In the genomic region with DNA sequence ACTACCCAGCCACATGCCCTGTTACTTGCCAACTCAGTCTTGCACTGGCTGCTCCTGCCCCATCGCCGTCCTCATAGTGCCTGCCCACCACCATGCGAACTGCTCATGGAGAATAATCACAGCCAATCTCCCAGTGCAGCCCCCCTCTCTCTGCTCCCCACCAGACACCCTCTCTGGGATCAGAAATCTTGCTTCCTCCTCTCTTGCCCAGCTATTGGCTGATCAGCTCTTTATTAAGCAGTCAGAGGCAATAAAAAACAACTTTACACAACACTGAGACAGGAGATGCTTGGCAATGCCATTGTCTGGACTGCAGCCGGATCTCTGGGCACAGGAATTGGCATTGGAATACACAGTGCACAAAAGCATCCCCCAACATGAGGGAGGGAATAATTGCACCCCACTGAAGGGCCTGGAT, we compare ENCODE assay signal across 21 mouse cellular contexts. TPM values are rescaled to one million over a fixed set of nuclear protein-coding genes. Genes with fewer than 3 reads are reported as not detected.
A peak's percentile ranks its signal among the peaks of the same experiment; 100 is the strongest.
DNase-seq lines count a peak whose midpoint lies in the region; ATAC-seq and TF ChIP-seq lines count a peak whose summit lies in the region.
"Had no signal": no experiment of that assay in that cellular context is flagged by ENCODE, and none has a peak within 500 bp of the region (broad histone marks: within the 10 kb centered on the region; RNA-seq: fewer than 3 reads in every experiment).

No protein-coding gene starts in this region.

- no peaks in the 10 kb centered on the region for H3K36me3 ChIP-seq in hindbrain, postnatal 0 days (ENCODE audit: insufficient read depth, low read length)
- no peaks in the 10 kb centered on the region for H3K36me3 ChIP-seq in hindbrain, embryonic 10.5 days
- H3K36me3 ChIP-seq in neural tube, embryonic 13.5 days = no peaks in the 10 kb centered on the region
- H3K36me3 ChIP-seq: G1E; heart, embryonic 10.5 days had no signal

- peak; percentile 38 to 41 for DNase-seq in cerebellum, postnatal 14 days
- DNase-seq in cerebellum, postnatal 25 days = no peak
- DNase-seq in hindbrain, postnatal 0 days (ENCODE audit: low spot score) = no peak
- DNase-seq in hindbrain, embryonic 10.5 days (ENCODE audit: low spot score) = no peak
- DNase-seq in neural tube, embryonic 10.5 days (ENCODE audit: extremely low spot score, low spot score) = no peak
- DNase-seq in thymus, postnatal 4 days = no peak
- no peak for DNase-seq in B cell, adult 2 months
- DNase-seq: adrenal gland, postnatal 14 days; cerebellum, adult 2 months; gastrocnemius, postnatal 25 days; kidney, adult 2 months; kidney, postnatal 10 days; lung, adult 18-20 months; spleen, adult 18-20 months; thymus, postnatal 25 days had no signal

- no peak overlapping the region for H3K4me2 ChIP-seq in hindbrain, postnatal 0 days (ENCODE audit: low read depth, low read length)
- H3K4me2 ChIP-seq in neural tube, embryonic 13.5 days = no peak overlapping the region
- H3K4me2 ChIP-seq: hindbrain, embryonic 14.5 days; liver, embryonic 11.5 days had no signal

- TF ChIP-seq CTCF in hindbrain, postnatal 0 days (IDR thresholded peaks at IDR 0.05; ENCODE audit: low read depth) = no peak

- H3K9ac ChIP-seq in hindbrain, postnatal 0 days (replicated peaks; ENCODE audit: low read length) = no peak overlapping the region
- H3K9ac ChIP-seq in neural tube, embryonic 13.5 days = no peak overlapping the region
- H3K9ac ChIP-seq: hindbrain, embryonic 14.5 days had no signal

- H3K4me1 ChIP-seq in hindbrain, postnatal 0 days (ENCODE audit: insufficient read depth, low read length) = no peaks in the 10 kb centered on the region
- H3K4me1 ChIP-seq in hindbrain, embryonic 10.5 days (replicated peaks) = 0 out of 2 replicates have a peak, but pooled peaks cover 6% of the 10 kb centered on the region
- peaks cover 5% of the 10 kb centered on the region; the same call in 1 of the 2 replicates for H3K4me1 ChIP-seq in neural tube, embryonic 13.5 days (replicated peaks)

- H3K4me3 ChIP-seq in hindbrain, postnatal 0 days (ENCODE audit: low read length) = no peak overlapping the region
- H3K4me3 ChIP-seq in hindbrain, embryonic 10.5 days = no peak overlapping the region
- H3K4me3 ChIP-seq in neural tube, embryonic 13.5 days = no peak overlapping the region
- H3K4me3 ChIP-seq: heart, embryonic 10.5 days had no signal

- no peak overlapping the region for H3K27ac ChIP-seq in hindbrain, postnatal 0 days
- H3K27ac ChIP-seq in hindbrain, embryonic 10.5 days = no peak overlapping the region
- H3K27ac ChIP-seq in neural tube, embryonic 13.5 days (replicated peaks) = no peak overlapping the region
- H3K27ac ChIP-seq: heart, embryonic 10.5 days; hindbrain, embryonic 14.5 days had no signal

- no peaks in the 10 kb centered on the region for H3K27me3 ChIP-seq in hindbrain, postnatal 0 days (ENCODE audit: insufficient read depth, low read length)
- H3K27me3 ChIP-seq in hindbrain, embryonic 10.5 days (ENCODE audit: insufficient read depth, poor library complexity, severe bottlenecking) = no peaks in the 10 kb centered on the region
- no peaks in the 10 kb centered on the region for H3K27me3 ChIP-seq in neural tube, embryonic 13.5 days

- WGBS in hindbrain, postnatal 0 days = 45% methylated on average over 4 of the region's 4 CpGs
- 90% methylated on average over 4 of the region's 4 CpGs for WGBS in hindbrain, embryonic 10.5 days
- WGBS in neural tube, embryonic 13.5 days = 59% methylated on average over 4 of the region's 4 CpGs

- ATAC-seq in hindbrain, postnatal 0 days = peak; percentile 82
- ATAC-seq in neural tube, embryonic 13.5 days (ENCODE audit: low read depth) = peak; percentile 69
- ATAC-seq: activated CD4-positive, CD25-positive, alpha-beta regulatory T cell, adult 4 months had no signal

- H3K9me3 ChIP-seq in hindbrain, postnatal 0 days (ENCODE audit: low read length) = no peaks in the 10 kb centered on the region
- H3K9me3 ChIP-seq in hindbrain, embryonic 10.5 days = no peaks in the 10 kb centered on the region
- no peaks in the 10 kb centered on the region for H3K9me3 ChIP-seq in neural tube, embryonic 13.5 days
- H3K9me3 ChIP-seq: G1E; heart, embryonic 10.5 days had no signal

RNA-seq across cellular contexts. Expression of gene Slc16a10, which starts 28.1 kb away (rescaled TPM):
- 3.9 and 4.1 TPM in 2 replicates for total RNA-seq in hindbrain, postnatal 0 days (2014; rRNA removed)
- 3.4 and 3.6 TPM in 2 replicates for polyA plus RNA-seq in hindbrain, postnatal 0 days (2015; fragmentation: Nextera tagmentation; extraction: Ambion mirVana)
- polyA plus RNA-seq in hindbrain, embryonic 10.5 days (2016; fragmentation: Nextera tagmentation; extraction: Ambion mirVana) = 8.7 and 10.3 TPM in 2 replicates
- polyA plus RNA-seq in neural tube, embryonic 13.5 days (2015; fragmentation: Nextera tagmentation; extraction: Ambion mirVana) = 2.7 and 2.9 TPM in 2 replicates

Comparison
In these comparisons a context has a peak if more than half of its experiments do, and no peak if none do; other contexts are left out.
1. DNase-seq: peak in cerebellum, postnatal 14 days (2 of 2); none in cerebellum, postnatal 25 days (0 of 2), hindbrain, postnatal 0 days (single experiment), hindbrain, embryonic 10.5 days (single experiment), neural tube, embryonic 10.5 days (single experiment), thymus, postnatal 4 days (single experiment) and B cell, adult 2 months (0 of 2).